Mouse (Mus musculus) retina, adult 2 months (tissue): Measurements from ENCODE around the gene Specc1.

Experiments
- DNase-seq: peaks from one replicate; pipeline ENCODE4 v3.0.0-alpha.2; 2012; ENCODE audit warnings: low read depth, low spot score

The Specc1 gene

DNA sequence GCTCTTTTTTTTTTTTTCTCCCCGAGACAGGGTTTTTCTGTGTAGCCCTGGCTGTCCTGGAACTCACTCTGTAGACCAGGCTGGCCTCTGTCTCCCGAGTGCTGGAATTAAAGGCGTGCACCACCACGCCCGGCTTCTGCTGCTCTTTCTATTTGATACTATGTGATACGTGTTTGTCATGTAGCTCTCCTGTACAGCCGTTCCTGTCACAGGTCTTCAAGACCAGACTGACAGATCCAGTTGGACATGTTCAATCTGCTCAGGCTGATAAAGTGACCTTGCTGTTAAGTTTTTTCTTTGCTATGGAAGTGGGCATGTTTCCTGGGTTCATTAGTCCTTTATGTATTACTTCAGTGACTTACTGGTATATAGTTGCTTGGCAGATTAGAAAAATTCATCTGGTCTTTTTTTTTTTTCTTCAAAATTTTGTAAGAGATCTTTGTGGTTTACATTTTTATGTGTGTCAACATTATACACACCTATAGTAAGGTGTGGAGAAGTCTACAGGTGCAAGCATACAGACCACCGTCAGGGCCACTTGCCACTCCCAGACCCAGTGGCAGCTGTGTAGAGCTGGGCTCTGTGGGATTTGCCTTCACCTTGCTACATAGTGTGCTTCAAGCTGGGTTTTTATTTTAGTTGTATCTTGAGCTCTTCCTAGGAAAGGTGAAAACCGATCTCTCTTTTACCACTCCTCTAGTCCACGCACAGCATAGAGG lies 221.0 kb downstream of the Specc1 start:
- DNase-seq = no peak

DNA sequence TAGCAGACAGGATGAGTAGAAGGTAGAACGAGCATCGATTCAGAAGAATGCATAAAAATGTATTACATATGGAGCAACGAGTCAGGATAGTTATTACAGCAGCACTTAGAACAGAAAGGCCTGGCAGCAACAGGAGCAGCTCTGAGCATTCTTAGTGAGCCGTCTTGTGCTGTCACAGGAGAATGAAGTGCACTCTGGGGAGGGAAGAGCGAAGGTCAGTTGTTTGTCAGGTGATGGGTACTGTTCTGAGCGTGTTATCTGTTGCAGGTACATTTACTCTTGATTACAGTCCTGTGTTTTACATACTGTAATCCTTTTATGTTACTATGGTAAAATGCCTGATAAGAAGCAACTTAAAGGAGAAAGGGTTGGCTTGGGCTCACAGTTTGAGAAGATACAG lies 224.2 kb downstream of the Specc1 start:
- DNase-seq = no peak

DNA sequence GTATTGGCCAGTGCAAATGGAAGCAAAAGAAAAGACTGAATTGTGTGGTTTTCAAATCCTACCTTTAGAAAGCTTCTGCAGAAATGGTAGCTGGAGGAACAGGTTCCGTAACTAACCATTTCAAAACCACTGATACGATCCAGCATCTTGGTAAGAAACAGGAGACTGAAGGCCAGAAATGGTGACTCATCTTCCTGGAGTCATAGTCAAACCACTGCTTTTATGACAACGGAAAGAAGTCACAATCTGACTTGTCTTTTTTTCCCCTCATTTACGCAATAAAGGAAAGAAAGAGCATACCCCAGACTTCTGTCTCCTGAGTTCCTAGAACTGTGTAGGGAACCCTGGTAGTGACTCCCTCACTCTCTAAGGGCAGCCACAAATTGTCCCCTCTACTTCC lies 228.3 kb downstream of the Specc1 start:
- no peak for DNase-seq

DNA sequence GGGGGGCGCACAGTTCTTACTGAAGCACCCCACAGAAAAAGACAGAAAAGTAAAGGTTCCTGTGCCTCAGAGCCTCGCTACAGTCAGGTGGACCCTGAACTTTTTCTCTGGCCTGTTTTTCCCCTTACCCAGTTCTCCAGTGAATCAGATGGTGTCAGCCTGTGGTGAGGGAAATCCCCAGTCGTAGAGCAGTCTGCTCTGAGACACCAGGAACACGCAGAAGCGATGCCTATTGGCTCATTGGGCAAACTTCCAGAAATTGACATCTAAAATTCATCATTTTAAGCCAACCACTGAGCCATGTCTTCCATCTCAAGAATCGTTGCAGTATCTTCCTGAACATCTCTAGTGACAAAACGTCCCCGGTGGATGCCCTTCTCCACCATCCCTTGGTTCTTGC lies 230.5 kb downstream of the Specc1 start:
- DNase-seq = no peak

DNA sequence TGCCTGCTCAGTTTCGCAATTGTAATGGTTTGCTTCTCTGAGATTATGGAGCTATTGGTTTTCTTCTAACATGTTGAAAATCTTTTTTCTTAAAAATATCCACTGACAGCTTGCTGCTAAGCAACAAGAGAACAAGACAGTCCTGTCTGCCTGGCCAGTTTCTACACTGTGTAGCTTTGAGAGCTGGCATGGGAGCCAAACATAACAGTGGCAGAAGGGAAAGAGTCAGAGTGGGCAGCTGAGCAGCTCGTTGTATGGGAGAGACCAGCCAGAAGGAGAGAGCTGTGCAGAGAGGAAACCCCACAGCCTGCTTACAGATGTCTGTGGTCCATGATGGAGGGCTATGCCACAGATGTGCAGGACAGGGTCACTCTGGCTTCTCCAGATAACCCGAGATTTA lies 235.5 kb downstream of the Specc1 start:
- DNase-seq = no peak

DNA sequence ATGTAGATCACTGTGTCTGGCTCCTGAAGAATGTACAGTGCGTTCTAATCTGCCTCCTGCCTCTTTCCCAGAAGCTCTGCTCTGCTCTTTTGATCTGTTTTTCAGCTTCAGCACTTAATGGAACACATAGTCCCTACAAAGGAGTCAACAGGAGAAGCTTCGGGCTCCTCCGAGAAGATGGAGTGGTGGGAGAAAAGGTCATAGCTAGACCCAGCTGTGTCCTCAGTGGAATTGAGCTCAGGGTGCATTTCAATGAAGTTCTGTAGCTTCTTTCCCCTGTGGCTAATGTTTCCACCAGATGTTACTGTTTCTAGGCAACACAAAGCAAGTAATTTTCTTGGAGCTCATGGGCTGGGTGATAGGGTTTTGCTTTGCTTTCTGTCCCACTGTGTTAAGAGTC lies 236.6 kb downstream of the Specc1 start:
- DNase-seq = no peak

DNA sequence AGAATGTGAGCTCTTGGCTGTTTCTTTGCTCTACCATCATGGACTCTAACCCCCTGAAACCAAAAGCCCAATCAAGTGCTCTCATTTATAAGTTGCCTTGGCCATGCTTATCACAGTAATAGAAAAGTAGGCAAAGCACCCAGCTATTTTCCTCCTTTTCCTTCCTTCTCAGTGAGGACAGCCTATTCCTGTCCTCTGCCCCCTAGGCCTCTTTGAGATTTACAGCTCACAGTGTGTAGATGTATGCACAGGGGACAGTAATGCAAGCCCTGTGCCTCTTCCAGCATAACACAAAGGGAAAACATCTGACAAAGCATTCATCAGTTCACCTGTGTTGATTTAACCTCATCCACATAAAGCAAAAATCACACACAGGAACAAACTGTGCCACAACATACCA lies 237.7 kb downstream of the Specc1 start:
- no peak for DNase-seq

DNA sequence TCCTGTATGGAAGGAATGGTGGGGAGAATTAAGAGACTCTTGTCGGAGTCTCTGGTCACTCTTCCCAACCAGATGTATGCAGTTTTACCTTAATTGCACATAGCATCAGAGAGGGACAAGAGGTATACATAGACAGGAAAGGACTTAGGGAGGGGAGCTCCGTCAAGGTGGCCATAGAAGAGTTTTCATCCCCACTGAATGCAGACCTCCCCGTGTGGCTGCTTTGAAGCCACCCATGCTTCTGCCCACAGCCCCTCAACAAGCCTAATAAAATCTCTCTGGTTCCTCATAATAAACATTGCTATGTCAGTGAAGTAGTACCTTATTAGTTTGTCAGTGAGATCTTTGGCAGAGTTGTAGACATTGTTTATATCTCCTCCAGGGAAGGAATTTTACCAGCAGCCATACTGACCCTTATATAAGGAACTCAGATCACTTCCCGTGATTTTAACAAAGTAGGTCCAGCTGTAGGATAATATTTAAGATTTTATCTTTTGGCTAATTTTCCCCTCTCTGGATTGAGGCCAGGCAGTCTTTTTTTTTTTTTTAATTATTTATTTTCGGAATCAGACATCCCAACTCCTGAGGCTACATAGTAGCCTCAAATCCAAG lies 244.4 kb downstream of the Specc1 start:
- DNase-seq = no peak

DNA sequence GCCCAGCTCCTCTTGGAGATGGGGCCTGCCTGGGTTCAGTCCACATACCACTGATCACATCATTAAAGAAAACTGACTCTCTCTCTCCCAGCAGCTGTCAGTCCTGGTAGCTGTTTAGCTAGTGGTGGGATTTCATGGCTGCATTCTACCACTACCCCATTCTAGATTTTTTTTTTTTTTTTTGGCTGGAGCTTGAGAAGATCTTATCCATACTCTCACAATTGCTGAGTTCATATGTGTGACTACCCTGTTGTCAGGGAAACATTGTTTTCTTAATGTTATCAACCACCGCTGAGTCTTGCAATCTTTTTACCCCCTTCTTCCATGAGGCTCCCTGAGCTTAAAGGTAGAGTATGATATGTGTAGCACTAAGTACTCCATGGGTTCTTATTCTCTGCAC lies 246.1 kb downstream of the Specc1 start:
- DNase-seq = no peak

DNA sequence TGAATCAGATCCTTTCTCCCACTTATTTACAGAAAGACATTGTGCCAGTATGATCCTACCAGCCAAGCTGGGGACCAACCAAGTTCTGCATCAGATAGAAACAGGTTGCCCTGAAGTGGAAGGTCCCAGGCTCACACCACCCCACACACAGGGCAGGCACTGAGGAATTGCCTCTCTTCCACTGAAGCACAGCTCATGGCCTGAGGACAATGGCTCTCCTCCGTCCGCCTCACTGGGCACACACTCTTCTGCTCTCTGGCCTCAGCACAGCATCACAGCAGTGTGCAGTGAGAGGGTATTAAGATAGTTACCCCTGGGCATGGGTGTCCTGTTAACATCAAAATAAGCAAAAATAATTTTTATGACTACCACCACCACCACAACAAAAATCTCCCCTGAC lies 252.5 kb downstream of the Specc1 start:
- DNase-seq = no peak

DNA sequence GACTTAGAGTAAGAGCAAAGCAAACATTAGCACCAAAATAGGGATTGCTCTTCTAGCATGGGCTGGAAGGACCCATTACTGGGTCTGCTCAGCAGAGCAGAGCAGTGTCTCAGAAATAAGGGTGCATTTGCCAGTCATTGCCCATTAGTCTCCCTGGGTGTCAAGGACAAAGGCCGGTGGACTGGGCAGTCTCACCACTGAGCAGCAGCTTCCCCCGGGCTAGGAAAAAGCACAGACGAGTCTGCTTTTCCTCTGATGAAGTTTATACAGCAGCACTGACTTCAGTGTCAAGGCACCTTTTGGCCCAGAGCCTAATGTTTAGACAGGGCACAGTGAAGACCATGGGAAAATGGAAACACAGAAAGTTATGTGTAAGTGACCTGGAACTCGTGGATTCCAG lies 253.3 kb downstream of the Specc1 start:
- DNase-seq = no peak

DNA sequence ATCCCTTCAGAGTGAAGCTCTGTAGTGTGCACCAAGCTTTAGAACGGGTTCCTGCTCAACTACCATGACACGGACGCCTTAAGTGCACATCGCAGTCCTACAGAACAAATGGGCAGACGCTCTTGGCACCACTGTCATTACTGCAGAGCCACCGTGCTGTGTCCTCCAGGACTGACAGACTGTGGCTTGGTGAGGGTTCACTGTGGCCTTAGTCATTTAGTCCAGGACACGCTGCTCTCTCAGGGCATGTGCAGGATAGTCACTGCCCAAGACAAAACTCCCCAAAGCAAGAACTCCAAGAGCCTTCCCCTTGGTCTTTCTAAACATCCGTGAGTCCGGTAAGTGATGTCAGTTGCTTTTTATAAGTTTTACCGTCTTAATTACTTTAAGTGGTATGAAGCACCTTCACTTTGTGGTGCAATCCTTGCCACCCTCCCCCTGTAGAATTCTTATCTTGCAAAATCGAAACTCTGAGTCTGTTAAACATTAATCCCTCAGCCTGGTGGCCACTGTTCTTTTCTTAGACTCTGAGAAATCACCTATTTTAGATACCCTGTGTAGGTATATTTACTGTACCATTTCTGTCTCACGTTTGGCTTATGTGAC lies 256.9 kb downstream of the Specc1 start:
- no peak for DNase-seq

DNA sequence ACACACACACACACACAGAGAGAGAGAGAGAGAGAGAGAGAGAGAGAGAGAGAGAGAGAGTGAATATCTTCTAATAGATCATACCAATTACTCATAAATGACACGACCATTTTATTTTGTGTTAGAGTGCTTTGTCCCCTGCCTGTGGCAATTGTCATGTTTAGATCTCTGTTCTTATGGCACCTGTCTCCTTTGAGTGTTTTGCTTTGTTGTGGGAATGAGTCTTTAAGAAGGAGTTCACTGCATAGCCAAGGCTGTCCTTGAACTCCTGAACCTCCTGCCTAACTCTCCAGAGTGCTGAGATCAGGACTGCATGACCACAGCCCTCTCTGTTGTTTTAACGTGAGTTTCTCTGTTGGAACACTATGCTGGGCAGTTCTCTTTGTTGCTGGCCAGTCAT lies 258.5 kb downstream of the Specc1 start:
- no peak for DNase-seq

DNA sequence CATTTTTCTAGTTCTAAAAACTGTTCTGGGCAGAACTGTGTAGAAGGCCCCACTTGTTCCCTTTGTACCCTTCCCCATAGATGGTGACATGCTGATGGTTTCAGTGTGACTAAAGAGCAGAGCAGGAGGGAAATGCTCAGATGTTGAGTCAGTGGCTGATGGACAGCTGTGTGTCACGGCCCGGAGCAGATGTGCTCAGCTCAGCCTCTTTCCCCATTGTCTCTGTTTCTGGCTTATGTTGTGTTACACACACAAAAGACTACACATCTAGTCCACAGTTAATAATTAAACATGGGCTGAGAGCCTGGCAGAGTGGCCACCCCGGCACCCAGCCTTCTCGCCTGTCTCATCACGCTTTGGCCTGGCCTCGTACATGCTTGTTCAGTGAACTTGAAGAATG lies 261.2 kb downstream of the Specc1 start:
- no peak for DNase-seq

DNA sequence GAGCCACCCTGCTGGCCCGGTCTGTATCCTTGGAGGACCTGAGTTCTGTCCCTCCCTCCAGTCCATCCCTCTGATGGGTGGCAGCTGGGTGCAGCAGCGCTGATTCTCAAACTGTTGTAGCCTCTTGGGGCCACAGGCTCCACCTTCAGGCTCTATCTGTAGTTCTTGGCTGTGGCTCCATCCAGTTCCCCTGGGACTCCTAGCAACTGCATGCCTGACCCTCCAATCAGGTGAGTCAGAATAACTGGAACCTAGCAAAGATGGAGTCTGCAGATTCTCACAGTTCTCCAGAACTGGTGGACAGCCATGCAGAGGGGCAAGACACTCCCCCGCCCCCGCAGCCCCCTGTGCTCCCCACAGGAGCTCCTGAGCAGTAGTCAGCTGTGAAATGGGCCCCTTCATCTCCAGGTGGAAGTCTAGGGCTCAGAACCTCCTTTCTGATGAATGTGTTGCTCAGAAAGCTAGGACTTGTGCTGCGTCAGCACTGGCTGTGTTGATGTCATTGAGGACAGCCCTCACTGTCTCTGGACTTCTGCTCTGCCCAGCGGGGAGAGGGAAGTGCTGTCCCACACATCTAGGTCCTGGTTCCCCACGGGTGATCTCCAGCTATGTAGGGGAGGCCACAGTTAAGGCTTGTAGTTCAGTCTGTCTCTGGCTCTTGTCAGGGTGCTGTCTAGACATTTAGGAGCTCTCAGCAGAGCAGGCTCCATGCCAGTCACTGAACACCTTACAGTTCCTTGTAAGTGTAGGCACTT lies 264.4 kb downstream of the Specc1 start:
- no peak for DNase-seq

DNA sequence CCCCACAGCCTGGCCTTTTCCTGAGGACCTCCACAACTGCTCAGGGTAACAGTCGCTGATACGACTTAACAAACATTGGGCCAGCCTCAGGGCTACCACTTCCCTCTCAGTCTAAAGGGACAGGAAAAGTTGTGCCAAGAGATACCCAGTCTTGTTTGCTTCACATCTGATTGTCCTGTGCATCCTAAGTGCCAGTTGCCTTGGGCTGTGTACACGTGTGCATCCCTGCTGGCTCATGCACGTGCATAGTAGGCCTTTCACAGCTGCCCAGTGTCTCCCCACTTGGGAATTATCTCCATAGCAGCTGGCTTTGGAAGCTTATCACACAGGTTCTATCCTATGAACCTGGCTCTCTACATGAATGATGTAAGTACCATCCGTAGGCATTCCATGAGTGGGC lies 266.9 kb downstream of the Specc1 start:
- no peak for DNase-seq

DNA sequence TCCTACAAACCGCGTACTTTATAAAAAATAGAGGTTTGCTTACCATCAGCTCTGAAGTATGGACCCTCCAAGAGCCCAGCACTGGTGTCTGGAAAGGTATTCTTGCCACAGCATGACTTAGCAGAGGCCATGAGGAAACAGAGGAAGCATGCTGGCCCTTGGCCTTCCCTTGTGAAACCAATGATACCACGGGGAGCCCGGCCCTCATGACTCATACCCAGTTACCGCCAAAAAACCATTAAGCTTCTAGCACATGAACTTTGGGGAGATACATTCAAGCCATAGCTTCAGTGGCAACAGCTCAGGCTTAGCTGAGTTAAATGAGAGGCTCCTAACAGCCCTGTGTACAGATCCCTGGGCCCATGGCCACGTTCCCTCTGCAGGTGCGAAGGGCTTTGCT lies 267.4 kb downstream of the Specc1 start:
- DNase-seq = no peak

DNA sequence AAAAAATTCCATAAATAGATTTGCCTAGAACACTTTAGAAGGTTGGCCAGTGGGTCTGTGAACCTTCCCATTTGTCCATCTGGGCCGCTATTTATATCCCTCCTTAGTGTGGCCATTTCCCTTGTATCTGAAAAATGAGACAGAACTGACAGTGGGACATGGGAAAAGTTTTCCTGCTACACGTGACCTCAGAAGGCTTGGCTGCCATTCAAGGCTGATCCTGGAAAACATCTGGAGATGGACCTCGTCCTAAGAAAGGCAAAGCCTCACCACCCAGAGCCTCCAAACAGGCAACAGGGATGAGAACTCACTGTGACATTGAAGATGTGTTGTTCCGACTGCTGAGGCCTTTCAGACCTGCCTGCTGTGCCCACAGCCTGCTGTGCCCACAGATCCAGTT lies 268.2 kb downstream of the Specc1 start:
- DNase-seq = no peak

DNA sequence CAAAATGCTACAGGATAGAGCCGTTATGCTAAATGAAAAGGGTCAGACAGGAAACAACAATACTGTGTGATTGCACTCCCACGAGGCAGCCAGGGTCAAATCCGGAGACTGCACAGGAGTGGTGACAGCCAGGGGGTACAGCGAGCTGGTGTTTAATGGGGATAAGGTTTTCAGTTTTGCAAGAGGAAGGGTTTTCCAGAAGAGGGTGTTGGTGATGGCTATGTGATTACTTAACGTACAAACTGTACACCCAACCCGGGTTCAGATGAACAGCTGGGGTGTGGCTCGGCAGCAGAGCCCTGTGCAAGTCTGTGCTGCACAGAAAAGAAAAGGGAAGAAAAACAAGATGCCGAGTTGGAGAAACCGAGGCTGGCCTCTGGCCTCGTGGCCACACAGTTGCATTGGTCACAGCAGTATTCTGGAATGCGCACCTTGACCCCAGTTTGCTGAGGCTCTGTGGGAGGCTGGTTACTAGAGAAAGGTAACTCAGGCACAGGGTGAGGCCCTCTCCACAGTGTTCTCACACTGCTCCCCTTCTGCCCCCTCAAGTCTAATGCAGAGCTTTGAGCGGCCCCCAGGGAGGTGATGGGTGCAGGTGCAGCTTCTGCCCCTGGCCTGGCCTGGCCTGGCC lies 284.2 kb downstream of the Specc1 start:
- DNase-seq = no peak

DNA sequence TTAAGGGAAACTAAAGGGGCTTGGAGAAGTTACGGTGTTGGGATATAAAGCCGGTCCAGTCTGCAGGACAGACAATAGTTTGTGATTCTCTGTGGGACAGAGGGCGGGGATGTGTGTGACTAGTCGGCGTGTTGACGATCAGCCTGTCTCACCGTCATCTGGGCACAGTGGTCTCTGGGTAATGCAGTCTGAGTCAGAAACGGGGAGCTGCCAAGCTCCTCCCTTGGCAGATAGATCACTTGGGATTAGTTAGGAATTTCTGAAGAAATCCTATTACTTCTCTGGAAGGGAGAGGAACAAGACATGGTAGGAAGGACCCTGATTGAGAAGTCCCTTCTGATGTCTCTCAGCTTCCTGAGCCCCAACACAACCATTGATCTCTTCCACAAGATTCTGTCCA lies 287.3 kb downstream of the Specc1 start:
- DNase-seq = no peak

DNA sequence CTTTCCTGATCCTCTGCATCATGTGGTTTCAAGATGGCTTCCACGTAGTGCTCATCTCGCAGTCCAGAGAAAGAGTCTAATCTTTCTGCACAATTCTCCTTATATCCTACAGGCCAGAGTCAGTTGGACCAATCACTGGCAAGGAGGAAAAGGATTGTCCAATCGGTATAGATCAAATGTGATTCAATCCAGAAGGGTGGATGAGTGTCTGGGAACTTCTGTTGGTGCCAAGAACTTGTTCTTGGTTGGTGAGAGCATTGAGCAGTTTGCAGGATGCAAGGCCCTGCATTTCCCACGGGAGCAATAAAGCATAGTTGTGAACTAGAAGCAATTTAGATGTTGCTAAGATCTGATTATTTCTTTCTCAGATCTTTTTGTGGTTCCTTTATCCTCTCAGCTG lies 287.9 kb downstream of the Specc1 start:
- no peak for DNase-seq

DNA sequence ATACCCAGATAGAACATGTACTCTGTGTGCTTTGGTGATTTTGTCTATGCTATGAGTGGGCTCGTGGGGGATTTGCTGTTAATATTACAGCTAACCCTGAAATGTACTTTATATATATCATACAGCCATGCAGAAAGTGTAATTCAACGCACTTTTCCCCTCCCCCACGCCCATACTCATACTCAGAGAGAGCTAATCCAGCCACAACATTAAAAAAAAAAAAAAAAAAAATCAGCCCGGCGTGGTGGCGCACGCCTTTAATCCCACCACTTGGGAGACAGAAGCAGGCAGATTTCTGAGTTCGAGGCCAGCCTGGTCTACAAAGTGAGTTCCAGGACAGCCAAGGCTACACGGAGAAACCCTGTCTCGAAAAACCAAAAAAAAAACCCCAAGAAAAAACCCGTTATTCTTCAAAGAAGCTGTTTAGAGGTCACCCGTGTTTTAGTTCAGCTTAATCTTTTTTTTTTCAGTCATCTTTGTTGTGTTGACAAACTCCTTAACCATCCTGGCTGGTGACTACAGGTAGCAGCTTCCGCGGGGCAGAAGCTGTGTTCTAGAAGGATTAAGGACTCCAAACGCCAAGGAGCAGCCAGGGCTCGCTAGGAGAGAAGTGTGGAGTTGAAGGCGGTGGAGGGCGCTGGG lies 291.3 kb downstream of the Specc1 start:
- DNase-seq = no peak
